Mouse (Mus musculus): ENCODE results near the gene Zfp618.

DNA sequence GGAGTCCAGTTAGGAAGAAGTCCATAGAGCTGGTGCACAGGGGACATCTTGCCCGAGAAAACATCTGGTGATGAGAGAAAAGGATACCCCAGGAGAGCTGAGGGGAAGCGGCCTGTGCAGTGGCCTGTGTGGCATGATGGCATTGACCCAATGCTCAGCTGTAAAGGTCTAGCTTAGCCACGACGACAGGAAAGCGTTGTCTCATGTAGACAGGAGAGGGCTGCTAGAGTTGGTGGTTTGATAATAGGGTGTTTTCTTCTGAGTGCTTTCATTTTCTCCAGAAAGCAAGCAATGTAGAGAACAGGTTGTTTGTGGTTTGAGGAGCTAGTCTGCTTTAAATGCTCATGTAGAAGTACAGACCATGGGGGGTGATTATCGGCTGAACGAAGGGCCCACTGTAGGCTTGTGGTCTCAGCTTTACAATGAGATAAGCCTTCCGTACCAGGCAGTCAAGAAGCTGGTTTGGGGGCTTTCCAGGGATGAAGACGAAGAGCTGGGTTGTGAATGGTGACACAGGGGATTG, 59.4 kb downstream of the Zfp618 start:
- TF ChIP-seq POLR2A (IDR thresholded peaks at IDR 0.05; ENCODE audit: insufficient read depth, low read depth, low read length) (no peak), CTCF (IDR thresholded peaks at IDR 0.05; ENCODE audit: insufficient read depth, low read depth, low read length) (no peak)
